Mouse (Mus musculus): Measurements from ENCODE around the gene D930007J09Rik. TPM values are rescaled to one million over a fixed set of nuclear protein-coding genes. Genes with fewer than 3 reads are reported as not detected.

D930007J09Rik gene
- total RNA-seq, 2 experiments from 2014 or later, result 0.99 TPM; not detected in 1

DNA sequence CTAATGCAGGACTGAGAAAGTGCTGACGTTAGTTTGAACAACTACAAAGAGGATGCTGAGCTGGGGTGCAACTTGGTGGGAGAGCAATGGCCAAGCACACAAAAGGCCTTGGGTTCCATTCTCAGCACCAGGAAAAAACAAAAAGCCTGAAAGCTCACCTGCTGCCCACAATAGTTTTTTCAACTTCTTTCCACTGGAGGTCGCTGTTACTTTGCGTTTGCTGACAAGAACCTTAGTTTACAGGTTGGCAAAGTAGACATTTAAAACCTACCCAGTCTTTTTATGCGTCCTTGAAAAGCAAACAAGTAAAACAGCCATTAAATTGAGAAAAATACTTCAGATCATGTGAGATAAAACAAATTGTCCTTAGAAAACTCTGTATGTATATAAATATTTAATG, 34.5 kb downstream of the D930007J09Rik start:
- intact Hi-C loops (cut with DNase I), result loop anchor here (2.0 to 5.0 kb wide), 2 partner anchors 29 to 994 kb away; no protein-coding TSS in a partner anchor
- no peak for DNase-seq (ENCODE audit: low spot score in 2 of 2)

- DNase-seq (ENCODE audit: low spot score in 2 of 2), result no peak
- intact Hi-C loops (cut with DNase I), result no loop called here
These were observed 38.2 kb downstream of the D930007J09Rik start for GRCm38 (mm10) chr13:32764448-32764847.

DNA sequence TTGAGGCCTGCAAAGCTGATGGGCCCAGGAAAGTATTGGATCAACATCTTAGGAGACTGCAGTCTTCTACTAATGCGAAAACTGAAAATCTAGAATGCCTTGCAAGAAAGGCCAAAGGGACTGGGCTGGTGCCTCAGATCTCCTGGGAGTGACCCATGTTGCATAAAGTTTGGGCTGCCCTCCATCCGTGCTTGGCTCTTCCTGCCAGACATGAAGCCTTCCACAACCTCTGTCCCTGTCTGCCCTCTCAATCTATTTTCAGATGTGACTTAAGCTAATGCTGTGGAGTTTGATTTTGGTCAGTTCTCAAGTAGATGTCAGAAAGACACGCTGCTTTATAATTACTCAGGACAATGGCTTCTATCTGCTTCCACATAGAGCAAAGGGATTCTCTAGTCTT, 39.5 kb downstream of the D930007J09Rik start:
- intact Hi-C loops (cut with DNase I), result no loop called here
- no peak for DNase-seq (ENCODE audit: low spot score in 2 of 2)

- intact Hi-C loops (cut with DNase I), result no loop called here
- DNase-seq (ENCODE audit: low spot score in 2 of 2), result no peak
These were observed 41.9 kb downstream of the D930007J09Rik start for GRCm38 (mm10) chr13:32760795-32761194.

- intact Hi-C loops (cut with DNase I), result no loop called here
- DNase-seq (ENCODE audit: low spot score in 2 of 2), result no peak
These were observed 43.6 kb downstream of the D930007J09Rik start for GRCm38 (mm10) chr13:32759036-32759435.

Other genes with a start within 250 kb of the D930007J09Rik start
- gene Mylk4, start 18.9 kb downstream of the D930007J09Rik start, total RNA-seq (2021), result under 1 TPM; 0.15 to 0.18 TPM
- gene Wrnip1, start 811 bp downstream of the D930007J09Rik start, total RNA-seq (2021), result 10 to 100 TPM; 58.2 to 64.2 TPM
- gene Serpinb1a, start 48.3 kb upstream of the D930007J09Rik start, total RNA-seq (2021), result 1 to 10 TPM; 2.2 to 4.4 TPM
- gene Serpinb1c, start 95.4 kb upstream of the D930007J09Rik start, total RNA-seq (2021), result under 1 TPM in 1 of 2 experiments, not detected in 1; 0.43 TPM
- 1 to 10 TPM; 1.7 to 3.2 TPM for gene Serpinb6b, start 162.4 kb upstream of the D930007J09Rik start, total RNA-seq (2021)
- gene Serpinb9, start 200.4 kb upstream of the D930007J09Rik start, total RNA-seq (2021), result 1 to 10 TPM; 4.3 to 4.6 TPM
- gene Serpinb9b, start 224.6 kb upstream of the D930007J09Rik start, total RNA-seq (2021), result not detected